In genomic region chr5:93129953-93130352, GRCm38 (mm10) we compare ENCODE assay signal across 7 mouse cellular contexts. TPM values are rescaled to one million over a fixed set of nuclear protein-coding genes. Genes with fewer than 3 reads are reported as not detected.
DNase-seq lines count a peak whose midpoint lies in the region; ATAC-seq and TF ChIP-seq lines count a peak whose summit lies in the region.

No protein-coding gene starts in this region.

- H3K79me2 ChIP-seq in C2C12 (ENCODE audit: control insufficient read depth, insufficient read depth), result peaks cover 96% of the 10 kb centered on the region

- H3K79me3 ChIP-seq in C2C12 (ENCODE audit: low read depth), result peaks cover 77% of the 10 kb centered on the region

- peaks cover 6% of the 10 kb centered on the region for H3K36me3 ChIP-seq in C2C12 (ENCODE audit: control insufficient read depth, insufficient read depth)
- no peaks in the 10 kb centered on the region for H3K36me3 ChIP-seq in heart, embryonic 15.5 days
- H3K36me3 ChIP-seq in limb, embryonic 12.5 days, result no peaks in the 10 kb centered on the region

- peak overlapping the region; percentile 3; the same call in 1 of the 2 replicates for H3K4me2 ChIP-seq in heart, embryonic 15.5 days
- peak overlapping the region; percentile 30 for H3K4me2 ChIP-seq in limb, embryonic 12.5 days

- H3K27ac ChIP-seq in heart, embryonic 15.5 days, result peak overlapping the region; percentile 74
- peak overlapping the region; percentile 90 for H3K27ac ChIP-seq in limb, embryonic 12.5 days

- no peak overlapping the region for H3K9ac ChIP-seq in heart, embryonic 15.5 days
- H3K9ac ChIP-seq in limb, embryonic 12.5 days (replicated peaks), result no peak overlapping the region

- peak; percentile 57 for DNase-seq in 3134 (ENCODE audit: extremely low read depth, insufficient read length, low spot score)
- DNase-seq in layer of hippocampus, adult 8-10 months (ENCODE audit: low spot score in 2 of 2), result no peak
- no peak for DNase-seq in left cerebral cortex, adult 11 months (ENCODE audit: low spot score)
- no peak for DNase-seq in gastrocnemius, adult 8-10 months (ENCODE audit: low spot score in 2 of 2)

- H3K4me1 ChIP-seq in heart, embryonic 15.5 days (replicated peaks), result peaks cover 89% of the 10 kb centered on the region
- peaks cover 100% of the 10 kb centered on the region for H3K4me1 ChIP-seq in limb, embryonic 12.5 days (replicated peaks)

- peak; percentile 53 for ATAC-seq in heart, embryonic 15.5 days (replicated peaks; ENCODE audit: insufficient number of reproducible peaks, insufficient read depth, low FRiP score, low read depth)
- ATAC-seq in limb, embryonic 12.5 days (ENCODE audit: insufficient number of reproducible peaks, insufficient read depth, low FRiP score, low TSS enrichment, low read depth), result peak; percentile 52; the same call in 1 of the 2 replicates

- WGBS in heart, embryonic 15.5 days, result 15% methylated on average over 4 of the region's 4 CpGs
- WGBS in limb, embryonic 12.5 days, result 2% methylated on average over 4 of the region's 4 CpGs

- TF ChIP-seq CTCF in C2C12 (IDR thresholded peaks at IDR 0.05; ENCODE audit: control insufficient read depth, insufficient read depth, insufficient read length), result no peak

- no peak overlapping the region for H3K4me3 ChIP-seq in C2C12 (ENCODE audit: insufficient read depth, poor library complexity, severe bottlenecking)
- H3K4me3 ChIP-seq in heart, embryonic 15.5 days, result no peak overlapping the region
- no peak overlapping the region for H3K4me3 ChIP-seq in limb, embryonic 12.5 days (replicated peaks)

- H3K9me3 ChIP-seq in heart, embryonic 15.5 days (replicated peaks), result no peaks in the 10 kb centered on the region
- H3K9me3 ChIP-seq in limb, embryonic 12.5 days, result no peaks in the 10 kb centered on the region

- no peaks in the 10 kb centered on the region for H3K27me3 ChIP-seq in C2C12 (ENCODE audit: control insufficient read depth, insufficient read depth, insufficient read length)
- no peaks in the 10 kb centered on the region for H3K27me3 ChIP-seq in heart, embryonic 15.5 days
- no peaks in the 10 kb centered on the region for H3K27me3 ChIP-seq in limb, embryonic 12.5 days

- H3ac ChIP-seq in C2C12 (ENCODE audit: control insufficient read depth, insufficient read length, low read depth), result peak overlapping the region; percentile 30

TF ChIP-seq in C2C12, 6 proteins besides CTCF, POLR2A, EP300 and RAD21:
- TF ChIP-seq MYOG (IDR thresholded peaks at IDR 0.05; ENCODE audit: control insufficient read depth, extremely low read depth, insufficient read length) (no peak), MYOD1 (IDR thresholded peaks at IDR 0.05; ENCODE audit: control insufficient read depth, insufficient read length, low read depth) (peak; percentile 43)

RNA-seq across cellular contexts. Expression of gene Sept11, which starts 36.7 kb away (rescaled TPM):
- 102 TPM for polyA plus RNA-seq in C2C12 (2012; fragmentation: generic; extraction: Trizol)
- polyA plus RNA-seq in heart, embryonic 15.5 days (2015; fragmentation: Nextera tagmentation; extraction: Ambion mirVana), result 79.0 and 94.5 TPM in 2 replicates
- 258 and 277 TPM in 2 replicates for polyA plus RNA-seq in limb, embryonic 12.5 days (2016; fragmentation: Nextera tagmentation; extraction: Ambion mirVana)
- total RNA-seq in layer of hippocampus, adult 8-10 months (2022), result 100 to 1,000 TPM; 105 to 119 (median 113) TPM
- total RNA-seq in gastrocnemius, adult 8-10 months (2022), result 100 to 1,000 TPM in 1 of 4 experiments, 10 to 100 TPM in 3; 91.3 to 100 (median 94.8) TPM
